Mouse (Mus musculus): Measurements from ENCODE around the gene Tcap. TPM values are rescaled to one million over a fixed set of nuclear protein-coding genes. Genes with fewer than 3 reads are reported as not detected.

The Tcap gene
- polyA plus RNA-seq, 1 experiment from 2014 or later: 1.3 TPM

DNA sequence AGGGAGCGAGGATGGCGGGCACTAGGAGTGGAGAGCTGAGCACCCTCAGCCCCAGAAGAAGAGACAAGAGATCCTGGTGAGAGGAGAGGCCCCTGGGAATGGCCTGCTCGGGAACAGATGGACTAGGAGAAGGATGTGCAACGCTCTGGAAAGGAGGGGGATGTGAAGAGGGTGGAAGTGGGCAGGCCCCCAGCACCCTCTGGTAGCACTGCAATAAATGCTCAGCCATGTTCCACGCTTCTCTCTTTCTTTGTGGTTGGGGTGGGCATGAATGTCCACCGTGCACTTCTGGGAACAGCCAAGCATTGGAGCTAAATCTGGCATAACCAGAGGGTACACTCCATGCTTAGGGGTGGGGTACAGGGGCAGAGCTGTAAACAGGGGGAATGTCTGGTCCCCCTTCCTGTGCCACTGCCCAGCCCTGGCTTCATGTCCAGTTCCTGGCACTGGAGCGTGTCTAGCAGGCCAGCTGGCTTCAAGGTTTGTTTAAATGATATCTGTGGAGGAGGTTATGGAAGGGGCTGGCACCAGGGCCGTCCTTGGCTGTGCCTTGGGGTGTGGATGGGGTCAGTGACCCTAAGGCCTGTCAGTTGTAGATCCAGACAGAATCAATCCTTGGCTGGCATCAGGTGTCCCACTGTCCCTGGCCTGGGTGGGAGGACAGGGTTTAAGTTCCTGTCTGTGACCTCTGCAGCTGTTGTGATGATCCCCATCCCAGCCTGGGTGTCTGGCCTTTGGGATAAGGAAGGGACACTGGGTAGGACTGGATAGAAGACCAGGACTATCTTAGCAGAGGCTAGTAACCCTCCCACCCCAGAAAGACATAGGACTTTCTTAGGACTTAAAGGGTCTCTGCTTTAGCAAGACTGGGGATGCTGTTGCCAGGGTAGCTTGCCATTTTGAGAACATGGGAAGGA lies 1.4 kb downstream of the Tcap start:
- H3K9ac ChIP-seq (ENCODE audit: low read depth, low read length): 0 out of 2 replicates have a peak overlapping the region, but pooled peaks have one; percentile 12
- no peaks in the 10 kb centered on the region for H3K9me3 ChIP-seq (ENCODE audit: control insufficient read depth, low read length)
- peaks cover 10% of the 10 kb centered on the region for H3K36me3 ChIP-seq (ENCODE audit: control insufficient read depth, insufficient read depth, low read length)
- no peak overlapping the region for H3K4me2 ChIP-seq (replicated peaks; ENCODE audit: low read depth, low read length)
- peaks cover 3% of the 10 kb centered on the region; the same call in 1 of the 2 replicates for H3K4me1 ChIP-seq (ENCODE audit: control insufficient read depth, insufficient read depth, low read length)
- peak; percentile 69 for ATAC-seq (ENCODE audit: low FRiP score, low TSS enrichment)
- H3K4me3 ChIP-seq (ENCODE audit: low read length): no peak overlapping the region
- H3K27me3 ChIP-seq (ENCODE audit: control insufficient read depth, insufficient read depth, low read length): peaks cover 23% of the 10 kb centered on the region
- peak overlapping the region; percentile 69 for H3K27ac ChIP-seq (ENCODE audit: low read depth, low read length)
- WGBS: 44% methylated on average over 8 of the region's 8 CpGs

DNA sequence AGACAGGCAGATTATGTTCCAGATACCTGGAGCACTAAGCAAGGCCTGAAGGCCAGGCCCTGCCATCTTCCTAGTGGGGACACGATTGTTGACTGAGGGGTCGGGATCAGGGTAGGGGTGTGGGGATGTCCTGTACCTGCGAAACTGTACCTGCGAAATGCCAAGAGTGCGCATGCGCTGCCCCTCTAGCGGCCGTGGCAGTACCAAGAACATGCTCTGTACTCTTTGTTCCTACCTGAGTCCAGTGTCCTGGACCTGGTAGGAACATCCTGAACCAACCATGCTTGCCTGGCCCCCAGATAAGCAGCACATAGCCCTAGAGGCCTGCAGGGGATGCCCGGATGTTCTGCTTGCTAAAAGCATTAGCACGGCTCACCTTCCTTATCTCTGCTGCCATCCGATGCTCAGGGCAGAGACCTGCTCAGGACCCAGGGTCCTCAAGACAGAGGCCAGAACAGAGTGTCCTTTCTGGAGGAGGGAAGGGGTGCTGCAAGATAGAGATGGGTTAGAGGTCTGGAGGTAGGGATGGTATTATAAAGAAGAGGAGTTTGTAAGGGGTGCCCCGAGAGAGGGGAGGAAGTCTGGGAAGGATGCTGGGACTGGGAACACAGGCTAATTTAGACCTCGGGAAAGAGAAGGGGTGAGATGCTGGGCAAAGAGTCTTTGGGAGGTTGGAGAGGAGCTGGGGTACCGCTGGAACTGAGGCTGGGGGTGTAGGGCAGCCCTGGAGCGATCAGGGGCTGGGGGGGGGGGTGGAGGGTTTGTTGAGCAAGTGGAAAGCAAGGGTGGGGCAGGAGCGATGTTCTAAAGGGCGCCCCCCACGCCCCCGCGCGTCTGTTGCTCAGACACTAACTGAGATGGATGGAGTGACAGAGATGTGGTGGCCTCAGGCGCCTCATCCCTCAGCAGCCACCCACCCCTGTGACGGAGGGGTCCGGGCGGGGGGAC lies 2.3 kb downstream of the Tcap start, which contains the start of gene Pnmt:
Pnmt (plus strand) TSS at position 813 of the 948 bp plus-strand sequence.
- H3K9me3 ChIP-seq (ENCODE audit: control insufficient read depth, low read length): no peaks in the 10 kb centered on the region
- 47% methylated on average over 25 of the region's 25 CpGs for WGBS
- no peak within 1 kb of the TSS for H3K4me3 ChIP-seq (ENCODE audit: low read length)
- peaks cover 3% of the 10 kb centered on the region; the same call in 1 of the 2 replicates for H3K4me1 ChIP-seq (ENCODE audit: control insufficient read depth, insufficient read depth, low read length)
- no peak within 1 kb of the TSS for H3K4me2 ChIP-seq (replicated peaks; ENCODE audit: low read depth, low read length)
- no peak for ATAC-seq (ENCODE audit: low FRiP score, low TSS enrichment)
- no peak within 1 kb of the TSS for H3K9ac ChIP-seq (ENCODE audit: low read depth, low read length)
- H3K27ac ChIP-seq (ENCODE audit: low read depth, low read length): no peak within 1 kb of the TSS
- peaks cover 23% of the 10 kb centered on the region for H3K27me3 ChIP-seq (ENCODE audit: control insufficient read depth, insufficient read depth, low read length)
- H3K36me3 ChIP-seq (ENCODE audit: control insufficient read depth, insufficient read depth, low read length): 0 out of 2 replicates have a peak, but pooled peaks cover 1% of the 10 kb centered on the region

GRCm38 (mm10) chr11:98386596-98386995 lies 3.0 kb downstream of the Tcap start:
- Histone ChIP-seq H3K27me3 (ENCODE audit: control insufficient read depth, insufficient read depth, low read length) (peaks cover 23% of the 10 kb centered on the region), H3K9me3 (ENCODE audit: control insufficient read depth, low read length) (no peaks in the 10 kb centered on the region), H3K4me2 (replicated peaks; ENCODE audit: low read depth, low read length) (no peak overlapping the region), H3K27ac (ENCODE audit: low read depth, low read length) (no peak overlapping the region), H3K4me1 (ENCODE audit: control insufficient read depth, insufficient read depth, low read length) (peaks cover 4% of the 10 kb centered on the region; the same call in 1 of the 2 replicates), H3K9ac (ENCODE audit: low read depth, low read length) (no peak overlapping the region), H3K4me3 (ENCODE audit: low read length) (no peak overlapping the region), H3K36me3 (ENCODE audit: control insufficient read depth, insufficient read depth, low read length) (no peaks in the 10 kb centered on the region)
- no peak for ATAC-seq (ENCODE audit: low FRiP score, low TSS enrichment)
- WGBS: 15% methylated on average over 24 of the region's 24 CpGs

DNA sequence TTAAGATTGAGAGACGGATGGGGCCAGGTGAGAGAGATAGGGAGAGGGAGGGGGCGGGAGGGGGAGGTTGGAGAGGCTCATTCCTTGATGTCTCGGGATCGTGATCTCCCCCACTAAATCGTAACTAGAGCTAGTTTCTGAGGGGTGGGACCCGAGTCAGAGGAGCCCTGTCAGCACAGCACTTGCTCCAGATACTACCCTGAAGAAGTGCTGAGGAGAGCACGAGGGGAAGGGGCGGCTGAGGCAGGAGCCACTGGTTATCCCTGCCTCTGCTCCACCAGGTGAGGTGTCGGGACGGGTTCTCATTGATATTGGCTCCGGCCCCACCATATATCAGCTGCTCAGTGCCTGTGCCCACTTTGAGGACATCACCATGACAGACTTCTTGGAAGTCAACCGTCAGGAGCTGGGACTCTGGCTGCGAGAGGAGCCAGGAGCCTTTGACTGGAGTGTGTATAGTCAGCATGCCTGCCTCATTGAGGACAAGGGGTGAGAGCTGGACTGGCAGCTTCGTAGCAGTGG lies 3.5 kb downstream of the Tcap start:
- H3K9ac ChIP-seq (ENCODE audit: low read depth, low read length): no peak overlapping the region
- no peak overlapping the region for H3K27ac ChIP-seq (ENCODE audit: low read depth, low read length)
- peaks cover 23% of the 10 kb centered on the region for H3K27me3 ChIP-seq (ENCODE audit: control insufficient read depth, insufficient read depth, low read length)
- WGBS: 38% methylated on average over 14 of the region's 14 CpGs
- no peaks in the 10 kb centered on the region for H3K36me3 ChIP-seq (ENCODE audit: control insufficient read depth, insufficient read depth, low read length)
- H3K9me3 ChIP-seq (ENCODE audit: control insufficient read depth, low read length): no peaks in the 10 kb centered on the region
- ATAC-seq (ENCODE audit: low FRiP score, low TSS enrichment): no peak
- no peak overlapping the region for H3K4me2 ChIP-seq (replicated peaks; ENCODE audit: low read depth, low read length)
- H3K4me1 ChIP-seq (ENCODE audit: control insufficient read depth, insufficient read depth, low read length): peaks cover 9% of the 10 kb centered on the region
- no peak overlapping the region for H3K4me3 ChIP-seq (ENCODE audit: low read length)

DNA sequence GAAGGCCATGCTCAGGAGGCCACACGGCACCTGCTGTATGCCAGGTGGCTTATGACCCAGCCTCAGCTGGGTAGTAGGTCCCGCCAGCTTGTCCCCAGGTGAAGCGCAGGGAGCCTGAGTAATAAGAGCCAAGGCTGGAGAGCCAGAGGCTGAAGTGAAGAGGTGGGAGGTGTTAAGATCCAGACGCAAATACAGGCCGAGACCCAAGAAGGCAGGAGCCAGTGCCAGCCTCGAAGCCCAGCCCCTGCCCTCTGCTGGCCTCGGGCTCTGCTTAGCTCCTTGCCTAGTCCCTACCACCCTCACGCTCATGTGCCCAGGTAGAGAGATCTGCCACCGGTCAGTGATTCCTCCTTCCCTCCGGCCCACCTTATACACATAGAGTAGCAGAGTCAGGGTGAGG lies 4.7 kb downstream of the Tcap start:
- Histone ChIP-seq H3K27ac (ENCODE audit: low read depth, low read length) (no peak overlapping the region), H3K36me3 (ENCODE audit: control insufficient read depth, insufficient read depth, low read length) (no peaks in the 10 kb centered on the region), H3K9ac (ENCODE audit: low read depth, low read length) (no peak overlapping the region), H3K9me3 (ENCODE audit: control insufficient read depth, low read length) (no peaks in the 10 kb centered on the region), H3K27me3 (ENCODE audit: control insufficient read depth, insufficient read depth, low read length) (peaks cover 23% of the 10 kb centered on the region), H3K4me1 (ENCODE audit: control insufficient read depth, insufficient read depth, low read length) (peaks cover 21% of the 10 kb centered on the region), H3K4me3 (ENCODE audit: low read length) (no peak overlapping the region), H3K4me2 (replicated peaks; ENCODE audit: low read depth, low read length) (no peak overlapping the region)
- WGBS: 66% methylated on average over 10 of the region's 10 CpGs
- no peak for ATAC-seq (ENCODE audit: low FRiP score, low TSS enrichment)

- Histone ChIP-seq H3K4me3 (ENCODE audit: low read length) (no peak overlapping the region), H3K9me3 (ENCODE audit: control insufficient read depth, low read length) (no peaks in the 10 kb centered on the region), H3K4me2 (replicated peaks; ENCODE audit: low read depth, low read length) (no peak overlapping the region), H3K27me3 (ENCODE audit: control insufficient read depth, insufficient read depth, low read length) (peaks cover 23% of the 10 kb centered on the region), H3K36me3 (ENCODE audit: control insufficient read depth, insufficient read depth, low read length) (no peaks in the 10 kb centered on the region), H3K27ac (ENCODE audit: low read depth, low read length) (no peak overlapping the region), H3K4me1 (ENCODE audit: control insufficient read depth, insufficient read depth, low read length) (peaks cover 31% of the 10 kb centered on the region), H3K9ac (ENCODE audit: low read depth, low read length) (no peak overlapping the region)
- ATAC-seq (ENCODE audit: low FRiP score, low TSS enrichment): no peak
- WGBS: 28% methylated on average over 9 of the region's 9 CpGs
Observed at GRCm38 (mm10) chr11:98389221-98389780, 5.7 kb downstream of the Tcap start.

DNA sequence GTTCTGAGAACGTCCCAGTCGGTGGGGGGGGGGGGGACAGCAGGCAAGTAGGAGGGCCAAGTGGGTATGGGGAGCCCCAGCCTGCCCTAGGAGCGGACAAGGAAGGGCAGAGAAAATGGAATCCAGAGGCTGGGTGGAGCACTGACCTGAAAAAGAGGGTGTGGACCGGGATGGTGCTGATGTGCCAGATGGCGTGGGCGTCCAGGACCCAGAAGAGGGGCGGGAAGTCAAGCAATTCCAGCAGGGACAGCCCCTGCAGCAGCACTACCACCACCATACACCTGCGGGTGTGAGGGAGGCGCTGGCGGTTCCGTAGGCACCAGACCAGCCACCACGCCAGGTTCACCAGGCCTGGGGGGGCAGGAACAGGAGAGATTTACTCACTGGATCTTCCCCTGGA lies 6.5 kb downstream of the Tcap start:
- WGBS: 71% methylated on average over 12 of the region's 12 CpGs
- H3K36me3 ChIP-seq (ENCODE audit: control insufficient read depth, insufficient read depth, low read length): no peaks in the 10 kb centered on the region
- no peaks in the 10 kb centered on the region for H3K9me3 ChIP-seq (ENCODE audit: control insufficient read depth, low read length)
- no peak overlapping the region for H3K27ac ChIP-seq (ENCODE audit: low read depth, low read length)
- H3K27me3 ChIP-seq (ENCODE audit: control insufficient read depth, insufficient read depth, low read length): peaks cover 23% of the 10 kb centered on the region
- no peak overlapping the region for H3K4me2 ChIP-seq (replicated peaks; ENCODE audit: low read depth, low read length)
- no peak for ATAC-seq (ENCODE audit: low FRiP score, low TSS enrichment)
- peaks cover 37% of the 10 kb centered on the region for H3K4me1 ChIP-seq (ENCODE audit: control insufficient read depth, insufficient read depth, low read length)
- H3K9ac ChIP-seq (ENCODE audit: low read depth, low read length): no peak overlapping the region
- no peak overlapping the region for H3K4me3 ChIP-seq (ENCODE audit: low read length)

GRCm38 (mm10) chr11:98392034-98392433 lies 8.4 kb downstream of the Tcap start:
- Histone ChIP-seq H3K9ac (ENCODE audit: low read depth, low read length) (no peak overlapping the region), H3K4me1 (ENCODE audit: control insufficient read depth, insufficient read depth, low read length) (peaks cover 39% of the 10 kb centered on the region), H3K27me3 (ENCODE audit: control insufficient read depth, insufficient read depth, low read length) (peaks cover 12% of the 10 kb centered on the region; the same call in 1 of the 2 replicates), H3K4me2 (replicated peaks; ENCODE audit: low read depth, low read length) (no peak overlapping the region; the same call in 1 of the 2 replicates), H3K36me3 (ENCODE audit: control insufficient read depth, insufficient read depth, low read length) (0 out of 2 replicates have a peak, but pooled peaks cover 2% of the 10 kb centered on the region), H3K9me3 (ENCODE audit: control insufficient read depth, low read length) (no peaks in the 10 kb centered on the region), H3K4me3 (ENCODE audit: low read length) (no peak overlapping the region), H3K27ac (ENCODE audit: low read depth, low read length) (peak overlapping the region; percentile 48; the same call in 1 of the 2 replicates)
- 0 out of 2 replicates have a peak, but pooled peaks have one; percentile 4 for ATAC-seq (ENCODE audit: low FRiP score, low TSS enrichment)
- WGBS: 13% methylated on average over 8 of the region's 8 CpGs

Measured in kidney, embryonic 14.5 days (tissue).